Mouse (Mus musculus) midbrain, embryonic 15.5 days (tissue): ENCODE data around the gene Wdr24. TPM values are rescaled to one million over a fixed set of nuclear protein-coding genes. Genes with fewer than 3 reads are reported as not detected.
A peak's percentile ranks its signal among the peaks of the same experiment; 100 is the strongest.
"Not testable (repeated sequence)": the region's sequence is repeated elsewhere in the genome, so short reads cannot be mapped to it uniquely, and the experiment has no call there.

Source experiments
- ATAC-seq: fragments of 200-750 bp; cut with Nextera tagmentation; replicated peaks from 2 replicates; pipeline ENCODE4 v1.8.0; 2017; ENCODE audit warnings: moderate TSS enrichment
- H3K27ac ChIP-seq: fragments of 300-500 bp; sonication (generic); 2 replicates; pipeline ENCODE4 v1.5.1; 2015; ENCODE audit warnings: mild to moderate bottlenecking, inconsistent platforms
- H3K27me3 ChIP-seq: fragments of 300-500 bp; sonication (generic); replicated peaks from 2 replicates; pipeline ENCODE4 v1.6.1; 2015; ENCODE audit warnings: inconsistent platforms
- H3K36me3 ChIP-seq: fragments of 300-500 bp; sonication (generic); replicated peaks from 2 replicates; pipeline ENCODE4 v1.6.1; 2015; ENCODE audit warnings: inconsistent platforms
- H3K4me1 ChIP-seq: fragments of 300-500 bp; sonication (generic); 2 replicates; pipeline ENCODE4 v1.6.1; 2015; ENCODE audit warnings: inconsistent platforms
- H3K4me2 ChIP-seq: fragments of 300-500 bp; sonication (generic); 2 replicates; pipeline ENCODE4 v1.6.1; 2015; ENCODE audit warnings: inconsistent platforms, mild to moderate bottlenecking, moderate library complexity
- H3K4me3 ChIP-seq: fragments of 300-500 bp; sonication (generic); 2 replicates; pipeline ENCODE4 v1.5.1; 2015; ENCODE audit warnings: mild to moderate bottlenecking, inconsistent platforms
- H3K9ac ChIP-seq: fragments of 300-500 bp; sonication (generic); 2 replicates; pipeline ENCODE4 v1.6.1; 2015; ENCODE audit warnings: mild to moderate bottlenecking, inconsistent platforms
- H3K9me3 ChIP-seq: fragments of 300-500 bp; sonication (generic); 2 replicates; pipeline ENCODE4 v1.6.1; 2016; ENCODE audit warnings: inconsistent platforms
- WGBS: fragments of 180-500 bp; shearing (Covaris S2); methylation state at CpG from one replicate; pipeline ENCODE4 v1.1.7; 2015; ENCODE audit warnings: mixed read lengths; 5-methylcytosine and 5-hydroxymethylcytosine counted together
- polyA plus RNA-seq: library from polyadenylated mRNA; unstranded; fragments of >200 nt; fragmentation: Nextera tagmentation; extraction: Ambion mirVana; gene quantifications from 2 replicates; pipeline ENCODE4 v1.2.1, GENCODE M21; 2015

Wdr24 gene
- polyA plus RNA-seq, 1 experiment from 2014 or later: 35.2 TPM

DNA sequence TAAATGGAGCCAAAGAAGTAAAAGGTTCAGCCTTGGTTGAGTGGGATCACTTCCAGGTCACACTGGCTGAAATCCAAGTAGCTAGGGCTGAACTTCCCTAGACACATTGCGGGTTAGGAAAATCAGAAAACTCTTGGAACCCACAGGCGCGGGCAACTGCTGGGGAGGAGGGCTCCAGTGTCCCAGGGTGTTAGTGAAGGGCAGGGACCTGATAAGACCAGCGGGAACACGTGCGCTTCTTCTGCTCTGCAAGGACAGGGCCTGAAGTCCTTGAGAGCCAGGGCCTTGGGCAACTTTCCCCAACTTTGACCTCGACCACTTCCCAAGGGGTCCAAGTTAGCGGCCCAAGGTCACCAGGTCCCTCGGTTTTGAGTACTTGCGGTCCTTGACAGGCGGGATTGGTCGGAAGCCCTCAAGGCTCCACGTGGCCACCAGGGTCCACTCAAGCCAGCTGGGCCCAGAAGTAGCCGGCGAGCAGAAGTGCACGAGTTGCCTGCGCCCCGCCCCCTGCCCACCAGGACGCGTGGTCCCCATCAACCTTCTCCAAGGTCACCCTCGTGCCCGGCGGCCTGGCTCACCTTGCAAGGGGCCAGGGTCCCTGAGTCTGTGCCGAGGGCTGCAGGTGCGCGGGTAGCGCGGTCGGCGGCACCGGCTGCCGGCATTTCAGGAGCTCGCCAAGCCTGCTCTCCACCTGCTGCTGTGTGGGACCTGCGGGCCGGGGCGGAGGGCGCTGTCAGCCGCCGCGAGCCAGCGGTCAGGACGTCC lies 44.6 kb downstream of the Wdr24 start:
- Histone ChIP-seq H3K4me1 (peaks cover 15% of the 10 kb centered on the region), H3K4me3 (peak overlapping the region; percentile 79), H3K27me3 (no peaks in the 10 kb centered on the region), H3K9ac (peak overlapping the region; percentile 67), H3K4me2 (peak overlapping the region; percentile 98), H3K27ac (peak overlapping the region; percentile 69; the same call in 1 of the 2 replicates), H3K9me3 (no peaks in the 10 kb centered on the region), H3K36me3 (no peaks in the 10 kb centered on the region)
- 1% methylated on average over 42 of the region's 42 CpGs for WGBS
- ATAC-seq: peak; percentile 64

DNA sequence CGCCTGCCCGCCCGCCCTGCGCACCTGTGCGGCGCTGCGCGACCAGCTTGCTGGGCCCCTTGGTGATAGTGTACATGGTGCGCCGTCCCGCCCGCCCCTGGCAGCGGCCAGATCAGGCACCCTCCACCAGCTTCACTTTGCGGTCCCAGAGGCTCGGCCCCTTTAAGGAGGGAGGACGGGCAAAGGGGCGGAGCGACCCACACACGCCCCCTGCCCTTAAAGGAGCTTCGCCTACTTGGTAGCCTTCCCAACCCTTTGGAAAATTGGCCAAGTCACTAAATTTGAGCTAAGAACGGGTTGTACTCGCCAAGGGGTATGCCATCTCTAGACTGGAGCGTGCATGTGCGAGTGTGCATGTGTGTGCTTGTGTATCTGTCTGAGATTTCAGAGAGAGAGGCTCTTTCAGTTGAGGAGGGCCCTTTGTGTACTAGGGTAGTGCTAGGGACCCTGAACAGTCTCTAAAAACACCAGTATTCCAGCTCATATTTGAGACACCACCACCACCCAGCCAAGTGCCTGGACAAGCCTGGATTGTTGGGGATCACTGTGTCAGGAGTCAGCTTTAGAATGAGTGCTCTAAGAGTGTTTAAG lies 45.3 kb downstream of the Wdr24 start, which contains the start of gene Mcrip2:
Mcrip2 (minus strand) TSS at position 164 of the 591 bp plus-strand sequence.
- peak within 1 kb of the TSS; percentile 69 for H3K27ac ChIP-seq
- H3K27me3 ChIP-seq: no peaks in the 10 kb centered on the region
- peak; percentile 83 for ATAC-seq
- H3K9me3 ChIP-seq: no peaks in the 10 kb centered on the region
- H3K4me3 ChIP-seq: peak within 1 kb of the TSS; percentile 79
- WGBS: under 1% methylated on average over 24 of the region's 24 CpGs
- H3K9ac ChIP-seq: peak within 1 kb of the TSS; percentile 67
- no peaks in the 10 kb centered on the region for H3K36me3 ChIP-seq
- peak within 1 kb of the TSS; percentile 98 for H3K4me2 ChIP-seq
- peaks cover 15% of the 10 kb centered on the region for H3K4me1 ChIP-seq

DNA sequence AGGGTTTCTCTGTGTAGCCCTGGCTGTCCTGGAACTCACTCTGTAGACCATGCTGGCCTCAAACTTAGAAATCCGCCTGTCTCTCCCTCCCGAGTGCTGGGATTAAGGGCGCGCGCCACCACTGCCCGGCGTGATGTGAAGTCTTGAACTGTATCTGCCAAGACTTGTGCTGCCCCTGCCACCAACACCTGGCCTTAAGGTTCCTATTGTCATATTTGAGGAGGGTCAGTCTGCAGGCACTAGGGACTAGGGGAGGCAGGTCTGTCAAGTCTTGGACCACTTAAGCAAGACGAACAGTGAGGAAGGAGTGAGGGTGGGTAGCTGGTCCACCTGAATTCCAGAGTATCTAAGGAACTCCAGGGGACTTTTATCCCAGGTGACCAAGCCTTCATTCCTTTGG lies 46.1 kb downstream of the Wdr24 start:
- Histone ChIP-seq H3K9ac (no peak overlapping the region), H3K27me3 (no peaks in the 10 kb centered on the region), H3K4me2 (no peak overlapping the region), H3K4me3 (no peak overlapping the region), H3K27ac (no peak overlapping the region), H3K36me3 (no peaks in the 10 kb centered on the region), H3K9me3 (no peaks in the 10 kb centered on the region), H3K4me1 (peaks cover 21% of the 10 kb centered on the region)
- no peak for ATAC-seq
- WGBS: 83% methylated on average over 8 of the region's 8 CpGs

DNA sequence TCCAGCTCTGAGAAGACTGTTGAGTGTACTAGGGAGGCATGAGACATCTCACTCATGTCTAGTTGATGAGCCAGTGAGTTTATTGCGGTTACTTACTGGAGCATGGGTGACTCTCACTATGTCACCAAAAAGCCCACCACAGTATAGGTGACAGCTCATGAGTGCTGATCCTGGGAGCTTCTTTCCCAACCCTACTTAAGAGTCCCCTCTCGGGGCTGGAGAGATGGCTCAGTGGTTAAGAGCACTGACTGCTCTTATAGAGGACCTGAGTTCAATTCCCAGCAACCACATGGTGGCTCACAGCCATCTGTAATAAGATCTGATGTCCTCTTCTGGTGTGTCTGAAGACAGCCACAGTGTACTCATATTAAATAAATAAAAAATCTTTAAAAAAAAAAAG lies 46.5 kb downstream of the Wdr24 start:
- H3K4me2 ChIP-seq: no peak overlapping the region
- WGBS: 87% methylated on average over 2 of the region's 2 CpGs
- no peak overlapping the region for H3K9ac ChIP-seq
- H3K4me1 ChIP-seq: peaks cover 21% of the 10 kb centered on the region
- ATAC-seq: no peak
- no peaks in the 10 kb centered on the region for H3K36me3 ChIP-seq
- H3K27ac ChIP-seq: no peak overlapping the region
- H3K4me3 ChIP-seq: no peak overlapping the region
- no peaks in the 10 kb centered on the region for H3K27me3 ChIP-seq
- H3K9me3 ChIP-seq: no peaks in the 10 kb centered on the region

DNA sequence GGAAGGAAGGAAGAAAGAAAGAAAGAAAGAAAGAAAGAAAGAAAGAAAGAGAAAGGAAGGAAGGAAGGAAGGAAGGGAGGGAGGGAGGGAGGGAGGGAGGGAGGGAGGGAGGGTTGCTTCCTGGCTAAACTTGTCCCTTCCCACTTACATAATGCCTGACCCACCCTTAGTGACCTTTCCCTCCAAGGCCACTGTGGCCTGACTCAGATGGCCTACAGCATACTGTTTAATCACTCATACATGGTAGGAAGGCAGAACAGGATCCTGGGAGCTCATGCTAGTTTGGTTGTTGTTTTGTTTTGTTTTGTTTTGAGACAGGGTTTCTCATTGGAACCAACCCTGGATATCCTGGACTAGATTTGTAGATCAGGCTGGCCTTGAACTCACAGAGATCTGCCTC lies 48.1 kb downstream of the Wdr24 start:
- H3K4me1 ChIP-seq: peaks cover 29% of the 10 kb centered on the region
- not testable (repeated sequence) for H3K4me2 ChIP-seq, H3K9me3 ChIP-seq, H3K4me3 ChIP-seq, H3K9ac ChIP-seq, H3K36me3 ChIP-seq, H3K27me3 ChIP-seq, ATAC-seq, H3K27ac ChIP-seq

DNA sequence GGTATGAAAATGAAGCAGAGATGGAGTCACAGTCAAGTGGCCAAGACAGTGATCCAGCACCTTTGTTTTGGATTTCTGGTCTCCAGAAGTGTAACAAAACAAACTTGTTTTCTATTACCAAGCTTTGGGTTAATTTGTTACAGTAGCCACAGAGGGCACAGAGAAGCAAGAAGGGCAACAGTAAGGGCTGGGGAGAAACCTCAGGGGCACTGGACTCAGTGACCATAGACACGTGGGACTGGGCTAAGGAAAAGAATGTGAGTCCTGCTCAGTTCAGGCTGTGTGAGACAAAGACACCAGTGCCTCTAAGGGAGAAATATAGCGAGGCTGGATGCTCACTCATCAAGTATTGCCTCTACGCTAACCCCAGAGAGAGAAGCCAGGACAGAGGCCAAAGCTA lies 49.2 kb downstream of the Wdr24 start:
- Histone ChIP-seq H3K27me3 (no peaks in the 10 kb centered on the region), H3K4me2 (no peak overlapping the region), H3K36me3 (no peaks in the 10 kb centered on the region), H3K9ac (no peak overlapping the region), H3K9me3 (no peaks in the 10 kb centered on the region), H3K4me1 (peaks cover 31% of the 10 kb centered on the region), H3K27ac (no peak overlapping the region), H3K4me3 (no peak overlapping the region)
- no peak for ATAC-seq
- WGBS: 84% methylated on average over 3 of the region's 3 CpGs

DNA sequence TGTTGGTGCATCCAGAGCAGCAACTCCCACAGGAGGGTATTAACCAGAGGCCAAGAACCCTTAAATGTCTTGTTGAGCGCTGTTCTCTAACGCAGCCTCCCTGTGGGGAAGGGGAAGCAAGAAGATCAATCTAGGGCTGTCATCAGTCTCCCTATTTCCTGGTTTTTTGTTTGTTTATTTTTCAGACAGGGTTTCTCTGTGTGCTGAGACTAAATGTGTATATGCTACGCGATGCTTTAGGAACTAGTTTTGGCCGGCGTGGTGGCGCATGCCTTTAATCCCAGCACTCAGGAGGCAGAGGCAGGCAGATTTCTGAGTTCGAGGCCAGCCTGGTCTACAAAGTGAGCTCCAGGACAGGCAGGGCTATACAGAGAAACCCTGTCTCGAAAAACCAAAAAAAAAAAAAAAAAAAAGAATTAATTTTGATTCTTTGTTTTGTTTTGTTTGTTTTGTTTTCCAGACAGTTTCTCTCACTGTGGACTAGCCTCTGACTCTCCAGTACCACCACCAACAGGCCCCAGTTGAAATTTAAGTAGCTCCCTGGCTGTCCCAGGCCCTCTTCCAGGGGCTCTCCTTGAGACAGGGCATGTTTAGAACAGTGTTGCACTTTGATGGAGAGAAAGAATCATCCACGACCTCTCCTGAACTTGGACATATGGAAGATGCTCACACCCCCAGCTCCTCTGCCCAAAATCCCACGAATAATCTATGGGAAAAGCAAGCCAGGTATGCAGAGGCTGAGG lies 50.1 kb downstream of the Wdr24 start:
- H3K27ac ChIP-seq: peak overlapping the region; percentile 99

DNA sequence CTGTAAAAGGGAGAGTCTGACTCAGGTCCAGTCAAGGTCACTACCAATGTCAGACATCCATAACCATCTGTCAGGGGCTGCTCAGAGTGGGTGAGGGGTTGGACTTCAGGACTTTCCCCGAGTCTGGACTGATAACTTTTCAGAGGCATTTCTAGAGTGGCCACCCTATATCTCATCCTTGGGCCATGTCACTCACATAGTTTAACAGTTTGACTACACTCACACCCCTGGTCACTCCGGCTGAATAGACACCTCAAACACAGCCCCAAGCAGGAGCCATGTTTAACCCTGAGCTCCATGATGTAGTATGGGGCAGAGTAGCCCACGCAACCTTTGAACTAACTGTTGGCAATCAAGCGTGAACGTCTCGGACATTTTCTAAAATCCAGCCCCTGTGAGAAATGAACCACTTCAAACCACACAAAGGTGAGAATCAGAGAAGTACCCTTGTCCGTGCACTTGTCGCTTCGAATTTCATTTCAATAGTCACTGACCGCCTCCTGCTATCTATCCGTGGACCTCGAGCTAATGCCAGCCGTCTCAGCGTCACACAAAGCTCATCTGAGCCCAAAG lies 50.8 kb downstream of the Wdr24 start:
- peak; percentile 11; the same call in 1 of the 2 replicates for ATAC-seq
- Histone ChIP-seq H3K27ac (peak overlapping the region; percentile 99), H3K9me3 (no peaks in the 10 kb centered on the region), H3K9ac (peak overlapping the region; percentile 75), H3K4me2 (peak overlapping the region; percentile 95), H3K27me3 (no peaks in the 10 kb centered on the region), H3K4me3 (peak overlapping the region; percentile 92), H3K36me3 (0 out of 2 replicates have a peak, but pooled peaks cover 3% of the 10 kb centered on the region), H3K4me1 (peaks cover 20% of the 10 kb centered on the region)
- 7% methylated on average over 14 of the region's 14 CpGs for WGBS

More for the DNA sequence above, 50.1 kb downstream of the Wdr24 start:
- Histone ChIP-seq H3K27me3 (no peaks in the 10 kb centered on the region), H3K4me3 (peak overlapping the region; percentile 92), H3K36me3 (0 out of 2 replicates have a peak, but pooled peaks cover 3% of the 10 kb centered on the region), H3K4me2 (peak overlapping the region; percentile 95), H3K9ac (peak overlapping the region; percentile 75), H3K9me3 (no peaks in the 10 kb centered on the region), H3K4me1 (peaks cover 26% of the 10 kb centered on the region)
- ATAC-seq: no peak
- WGBS: 80% methylated on average over 11 of the region's 11 CpGs

DNA sequence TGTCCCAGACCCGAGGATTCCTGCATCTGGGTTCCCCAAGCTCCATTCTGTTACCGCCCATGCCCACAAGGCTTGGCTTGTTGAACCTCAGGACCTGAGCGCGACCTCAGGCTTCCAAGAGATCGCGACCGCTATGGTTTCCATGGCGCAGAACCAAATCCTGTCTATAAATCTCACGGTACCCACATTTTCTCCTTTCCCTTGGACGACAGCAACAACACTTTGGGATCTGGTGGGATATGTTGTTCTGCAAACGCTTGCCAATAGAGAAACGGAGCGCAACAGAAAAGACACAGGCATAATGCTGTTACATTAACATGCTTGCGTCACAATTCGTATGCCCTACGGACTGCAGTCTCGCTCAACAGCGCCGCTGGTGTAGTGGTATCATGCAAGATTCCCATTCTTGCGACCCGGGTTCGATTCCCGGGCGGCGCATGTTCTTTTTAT lies 51.3 kb downstream of the Wdr24 start, which contains the start of gene Mettl26:
Mettl26 (plus strand) TSS at position 354 of the 450 bp plus-strand sequence.
- 0 out of 2 replicates have a peak, but pooled peaks cover 7% of the 10 kb centered on the region for H3K36me3 ChIP-seq
- H3K27ac ChIP-seq: peak within 1 kb of the TSS; percentile 99
- H3K27me3 ChIP-seq: no peaks in the 10 kb centered on the region
- H3K4me3 ChIP-seq: peak within 1 kb of the TSS; percentile 92
- ATAC-seq: peak; percentile 73
- H3K9me3 ChIP-seq: no peaks in the 10 kb centered on the region
- WGBS: under 1% methylated on average over 25 of the region's 25 CpGs
- peak within 1 kb of the TSS; percentile 99 for H3K9ac ChIP-seq
- peak within 1 kb of the TSS; percentile 95 for H3K4me2 ChIP-seq
- peaks cover 20% of the 10 kb centered on the region for H3K4me1 ChIP-seq

DNA sequence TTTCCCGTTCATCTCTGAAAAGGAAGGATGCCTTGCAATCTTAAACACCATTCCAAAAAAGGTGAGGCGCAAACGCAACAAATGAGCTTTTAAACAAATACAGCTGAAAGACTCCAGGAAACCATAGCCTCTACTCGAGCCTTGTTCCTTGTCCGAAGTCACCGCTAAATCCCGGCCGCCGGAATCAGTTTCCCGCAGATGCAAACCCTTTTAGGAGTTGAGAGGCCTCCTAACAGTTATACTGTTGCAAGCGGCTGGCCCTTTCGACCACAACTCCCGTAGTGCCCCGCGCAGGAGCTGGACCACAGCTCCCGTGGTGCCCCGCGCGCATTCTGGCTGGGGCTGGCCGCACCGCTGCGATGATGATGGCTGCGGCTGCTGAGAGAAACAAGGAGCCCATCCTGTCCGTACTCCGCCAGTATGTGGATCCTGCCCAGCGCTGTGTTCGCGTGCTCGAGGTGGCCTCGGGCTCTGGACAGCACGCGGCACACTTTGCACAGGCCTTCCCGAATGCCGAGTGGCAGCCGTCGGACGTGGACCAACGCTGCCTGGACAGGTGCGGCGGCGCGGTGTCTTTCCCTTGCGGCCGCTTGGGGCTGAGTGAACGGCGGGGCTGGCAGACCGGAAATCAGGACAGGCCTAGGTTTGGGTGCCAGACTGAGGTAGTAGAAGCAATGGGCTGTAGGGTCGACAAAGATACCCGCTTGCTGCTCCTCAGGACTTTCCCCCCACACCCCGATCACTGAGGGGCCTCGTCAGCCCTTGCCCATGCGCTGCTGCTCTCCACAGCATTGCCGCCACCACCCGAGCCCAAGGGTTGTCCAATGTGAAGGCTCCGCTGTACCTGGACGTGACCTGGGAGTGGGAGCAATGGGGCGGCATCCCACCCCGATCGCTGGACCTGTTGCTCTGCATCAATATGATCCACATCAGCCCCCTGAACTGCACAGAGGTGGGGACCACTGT lies 52.0 kb downstream of the Wdr24 start:
- H3K9me3 ChIP-seq: no peaks in the 10 kb centered on the region
- peaks cover 24% of the 10 kb centered on the region for H3K4me1 ChIP-seq
- peak; percentile 93 for ATAC-seq
- H3K36me3 ChIP-seq: 0 out of 2 replicates have a peak, but pooled peaks cover 7% of the 10 kb centered on the region
- peak overlapping the region; percentile 99 for H3K9ac ChIP-seq
- H3K4me3 ChIP-seq: peak overlapping the region; percentile 92
- WGBS: 1% methylated on average over 59 of the region's 59 CpGs
- peak overlapping the region; percentile 95 for H3K4me2 ChIP-seq
- H3K27me3 ChIP-seq: no peaks in the 10 kb centered on the region
- H3K27ac ChIP-seq: peak overlapping the region; percentile 99

DNA sequence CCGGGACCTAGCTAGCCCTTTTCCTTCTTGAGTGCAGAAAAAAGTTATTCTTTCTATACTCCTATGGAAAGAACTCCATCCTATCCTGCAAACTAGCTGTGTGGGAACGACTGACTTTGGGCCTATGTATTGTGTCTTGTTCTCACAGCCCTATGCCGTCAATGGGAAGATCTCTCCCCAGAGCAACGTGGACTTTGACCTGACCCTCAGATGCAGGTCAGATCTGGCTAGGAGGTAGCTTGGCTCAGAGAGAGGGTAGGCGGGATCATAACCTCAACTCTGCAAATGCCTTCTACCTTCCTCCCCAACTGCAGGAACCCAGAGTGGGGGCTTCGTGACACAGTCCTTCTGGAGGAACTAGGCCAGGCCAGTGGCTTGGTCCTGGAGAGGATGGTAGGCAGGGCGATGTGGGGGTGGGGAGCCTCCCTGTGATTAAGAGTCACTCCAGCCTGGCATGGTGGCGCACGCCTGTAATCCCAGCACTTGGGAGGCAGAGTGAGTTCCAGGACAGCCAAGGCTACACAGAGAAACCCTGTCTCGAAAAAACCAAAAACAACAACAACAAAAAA lies 53.0 kb downstream of the Wdr24 start:
- Histone ChIP-seq H3K9me3 (no peaks in the 10 kb centered on the region), H3K27ac (peak overlapping the region; percentile 99), H3K4me2 (peak overlapping the region; percentile 95), H3K36me3 (0 out of 2 replicates have a peak, but pooled peaks cover 7% of the 10 kb centered on the region), H3K27me3 (no peaks in the 10 kb centered on the region), H3K9ac (peak overlapping the region; percentile 99), H3K4me3 (peak overlapping the region; percentile 92), H3K4me1 (peaks cover 32% of the 10 kb centered on the region)
- WGBS: 57% methylated on average over 10 of the region's 10 CpGs
- ATAC-seq: no peak
